Mouse (Mus musculus): ENCODE results near the gene Cdh13.

DNA sequence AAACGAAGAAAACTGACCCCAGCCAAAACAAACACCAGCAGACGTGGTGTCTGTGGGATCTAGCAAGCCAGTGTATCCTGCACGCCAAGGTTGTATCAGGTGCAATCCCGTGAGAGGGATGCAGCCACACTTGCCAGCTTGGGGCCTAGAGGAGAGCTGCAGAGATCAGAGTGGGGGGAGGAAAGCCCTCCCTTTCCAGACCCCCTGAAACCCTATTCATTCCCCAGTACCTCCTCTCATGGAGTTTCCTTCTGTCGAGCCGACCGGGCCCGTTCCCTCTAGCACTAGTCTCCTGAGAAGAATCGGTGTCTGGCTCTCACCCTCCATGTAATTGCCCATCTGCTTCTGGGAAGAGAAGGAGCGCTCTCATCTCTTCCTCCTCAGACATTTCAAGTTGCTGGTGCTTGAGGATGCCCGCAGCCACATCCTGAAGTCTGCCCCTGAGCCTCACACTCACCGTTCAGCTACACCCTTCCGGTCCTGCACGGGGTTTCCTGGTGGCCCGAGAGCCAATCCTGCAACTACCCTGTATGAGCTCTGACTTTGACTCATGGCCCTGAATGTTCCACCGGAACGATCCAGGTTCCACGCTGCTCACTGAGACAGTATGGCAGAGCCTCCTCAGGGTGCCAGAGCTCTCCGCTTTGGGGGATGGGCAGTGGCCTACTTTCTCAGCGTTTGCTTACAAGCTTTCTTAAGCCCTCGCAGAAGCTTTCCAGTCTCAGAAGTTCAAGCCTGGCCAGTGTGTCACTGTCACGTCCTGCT is 351.9 kb downstream of the Cdh13 start:
- TF ChIP-seq CTCF (IDR thresholded peaks at IDR 0.05; ENCODE audit: control insufficient read depth, insufficient read depth, insufficient replicate concordance, low read depth, low read length) (no peak), POLR2A (IDR thresholded peaks at IDR 0.05; ENCODE audit: control insufficient read depth, low read depth, low read length) (no peak)
